Mouse (Mus musculus) lung, embryonic 14.5 days (tissue): Measurements from ENCODE around the gene Mtus2. TPM values are rescaled to one million over a fixed set of nuclear protein-coding genes. Genes with fewer than 3 reads are reported as not detected.
A peak's percentile ranks its signal among the peaks of the same experiment; 100 is the strongest.

Experiments
- ATAC-seq: fragments of 200-750 bp; cut with Nextera tagmentation; 2 replicates; pipeline ENCODE4 v1.8.0; 2017; ENCODE audit warnings: mild to moderate bottlenecking, moderate TSS enrichment, moderate library complexity; ENCODE audit not compliant: insufficient read depth
- DNase-seq: peaks from one replicate; pipeline ENCODE4 v3.0.0-alpha.2; 2015
- H3K27ac ChIP-seq: fragments of 300-500 bp; sonication (generic); 2 replicates; pipeline ENCODE4 v1.5.1; 2014; ENCODE audit warnings: low read depth, mild to moderate bottlenecking, moderate library complexity
- H3K27me3 ChIP-seq: fragments of 300-500 bp; sonication (generic); 2 replicates; pipeline ENCODE4 v1.6.1; 2014; ENCODE audit warnings: low read length, control low read depth; ENCODE audit not compliant: insufficient read depth
- H3K36me3 ChIP-seq: fragments of 300-500 bp; sonication (generic); 2 replicates; pipeline ENCODE4 v1.6.1; 2014; ENCODE audit warnings: control low read depth; ENCODE audit not compliant: insufficient read depth
- H3K4me1 ChIP-seq: fragments of 300-500 bp; sonication (generic); 2 replicates; pipeline ENCODE4 v1.6.1; 2014; ENCODE audit warnings: antibody characterized with exemption, control low read depth; ENCODE audit not compliant: insufficient read depth
- H3K4me2 ChIP-seq: fragments of 300-500 bp; sonication (generic); 2 replicates; pipeline ENCODE4 v1.6.1; 2014; ENCODE audit warnings: mild to moderate bottlenecking
- H3K4me3 ChIP-seq: fragments of 300-500 bp; sonication (generic); 2 replicates; pipeline ENCODE4 v1.5.1; 2014; ENCODE audit warnings: low read depth, low read length
- H3K9ac ChIP-seq: fragments of 300-500 bp; sonication (generic); 2 replicates; pipeline ENCODE4 v1.6.1; 2014
- H3K9me3 ChIP-seq: fragments of 300-500 bp; sonication (generic); 2 replicates; pipeline ENCODE4 v1.6.1; 2016; ENCODE audit warnings: low read depth, low read length, control low read depth
- CTCF ChIP-seq: IDR thresholded peaks from 2 replicates; pipeline ENCODE4 v1.5.1; 2016; ENCODE audit warnings: antibody characterized with exemption, low read depth
- WGBS: fragments of 180-500 bp; shearing (Covaris S2); extraction: QIAGEN DNeasy Blood & Tissue Kit; methylation state at CpG from one replicate; pipeline ENCODE4 v1.1.7; 2014; 5-methylcytosine and 5-hydroxymethylcytosine counted together
- polyA plus RNA-seq: library from polyadenylated mRNA; unstranded; fragments of >200 nt; fragmentation: Nextera tagmentation; extraction: Ambion mirVana; gene quantifications from 2 replicates; pipeline ENCODE4 v1.2.1, GENCODE M21; 2014

Mtus2 gene
- polyA plus RNA-seq, 1 experiment from 2014 or later: 5.7 TPM

- Histone ChIP-seq H3K4me1 (no peaks in the 10 kb centered on the region), H3K4me3 (no peak overlapping the region), H3K27ac (no peak overlapping the region), H3K36me3 (no peaks in the 10 kb centered on the region), H3K4me2 (no peak overlapping the region), H3K27me3 (no peaks in the 10 kb centered on the region), H3K9me3 (no peaks in the 10 kb centered on the region), H3K9ac (no peak overlapping the region)
- DNase-seq (no peak), ATAC-seq (no peak)
- TF ChIP-seq CTCF: no peak
These were observed 294.7 kb downstream of the Mtus2 start for GRCm38 (mm10) chr5:148251847-148252246.

DNA sequence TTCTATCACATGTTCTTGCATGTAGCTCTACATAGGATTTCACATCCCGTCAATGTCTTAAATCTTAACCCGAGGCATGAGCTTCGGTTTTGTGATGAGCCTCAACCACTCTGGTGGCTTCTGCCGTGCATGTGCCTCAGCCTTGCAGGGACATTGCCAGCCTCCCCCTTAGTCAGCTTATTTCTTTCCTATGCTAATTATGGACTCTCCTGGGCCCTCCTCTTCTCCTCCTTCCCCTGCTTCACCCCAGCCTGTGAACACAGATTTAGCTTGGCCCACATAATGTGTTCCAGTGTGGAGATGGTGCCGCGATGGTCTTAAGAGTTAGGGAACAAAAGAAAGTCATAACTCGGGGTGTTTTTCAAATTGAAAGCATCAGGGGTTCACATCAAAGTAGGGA lies 304.9 kb downstream of the Mtus2 start:
- no peak for TF ChIP-seq CTCF
- Histone ChIP-seq H3K4me1 (no peaks in the 10 kb centered on the region), H3K27me3 (peaks cover 17% of the 10 kb centered on the region), H3K9ac (no peak overlapping the region), H3K4me3 (no peak overlapping the region), H3K27ac (no peak overlapping the region), H3K9me3 (0 out of 2 replicates have a peak, but pooled peaks cover 6% of the 10 kb centered on the region), H3K36me3 (no peaks in the 10 kb centered on the region), H3K4me2 (no peak overlapping the region)
- WGBS: 84% methylated on average over 7 of the region's 7 CpGs
- ATAC-seq (no peak), DNase-seq (no peak)

DNA sequence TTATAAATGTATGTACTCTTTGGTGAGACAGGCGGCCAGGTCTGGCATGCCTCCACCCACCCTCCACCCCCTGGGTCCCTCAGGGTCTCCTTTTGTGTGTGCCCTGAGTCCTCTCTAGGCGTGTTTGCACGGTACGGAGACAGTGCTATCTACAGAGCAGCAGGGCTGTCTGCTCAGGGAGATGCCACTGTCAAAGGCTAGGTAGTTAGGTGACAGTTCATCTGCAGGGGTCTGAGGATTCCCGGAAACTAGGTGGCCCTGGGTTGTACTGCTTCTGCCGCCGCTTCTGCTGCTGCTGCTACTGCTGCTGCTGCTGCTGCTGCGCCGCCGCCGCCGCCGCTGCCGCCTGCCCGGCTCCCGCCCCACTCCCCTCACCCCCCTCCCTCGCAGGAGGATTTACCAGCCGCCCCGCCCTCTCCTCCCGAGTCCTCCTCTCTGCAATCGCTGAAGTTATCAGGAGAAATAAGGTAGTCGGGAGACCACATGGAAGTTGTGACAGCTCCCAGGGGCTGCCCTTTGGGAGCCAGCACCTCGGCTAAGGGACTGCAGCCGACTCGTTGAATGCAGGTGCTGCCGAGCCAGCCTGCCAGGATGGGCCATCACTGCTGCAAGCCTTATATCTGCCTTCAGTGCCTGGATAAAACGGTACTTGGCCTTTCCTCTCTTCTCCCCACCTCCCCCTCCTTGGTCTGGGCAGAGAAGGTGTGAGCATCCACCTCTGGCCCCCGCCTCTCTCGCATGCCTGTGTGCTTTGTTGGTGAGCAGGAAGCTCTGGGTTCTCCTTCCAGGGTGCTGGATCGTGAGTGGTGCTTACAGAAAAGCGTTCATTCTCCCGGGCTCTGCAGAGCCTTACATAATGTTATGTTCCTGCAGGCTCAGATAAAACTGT lies 307.9 kb downstream of the Mtus2 start:
- Histone ChIP-seq H3K4me1 (no peaks in the 10 kb centered on the region), H3K9me3 (no peaks in the 10 kb centered on the region), H3K27me3 (peaks cover 17% of the 10 kb centered on the region), H3K27ac (no peak overlapping the region), H3K4me2 (peak overlapping the region; percentile 80), H3K9ac (peak overlapping the region; percentile 54), H3K36me3 (no peaks in the 10 kb centered on the region), H3K4me3 (peak overlapping the region; percentile 49)
- WGBS: under 1% methylated on average over 32 of the region's 32 CpGs
- peak; percentile 38 for DNase-seq
- ATAC-seq: peak; percentile 73
- TF ChIP-seq CTCF: no peak

GRCm38 (mm10) chr5:148266841-148267240 lies 309.7 kb downstream of the Mtus2 start:
- no peak for TF ChIP-seq CTCF
- WGBS: 60% methylated on average over 2 of the region's 2 CpGs
- Histone ChIP-seq H3K9me3 (no peaks in the 10 kb centered on the region), H3K9ac (no peak overlapping the region), H3K4me3 (no peak overlapping the region), H3K4me2 (no peak overlapping the region), H3K4me1 (no peaks in the 10 kb centered on the region), H3K36me3 (no peaks in the 10 kb centered on the region), H3K27me3 (peaks cover 17% of the 10 kb centered on the region), H3K27ac (no peak overlapping the region)
- ATAC-seq: no peak
- DNase-seq: no peak

DNA sequence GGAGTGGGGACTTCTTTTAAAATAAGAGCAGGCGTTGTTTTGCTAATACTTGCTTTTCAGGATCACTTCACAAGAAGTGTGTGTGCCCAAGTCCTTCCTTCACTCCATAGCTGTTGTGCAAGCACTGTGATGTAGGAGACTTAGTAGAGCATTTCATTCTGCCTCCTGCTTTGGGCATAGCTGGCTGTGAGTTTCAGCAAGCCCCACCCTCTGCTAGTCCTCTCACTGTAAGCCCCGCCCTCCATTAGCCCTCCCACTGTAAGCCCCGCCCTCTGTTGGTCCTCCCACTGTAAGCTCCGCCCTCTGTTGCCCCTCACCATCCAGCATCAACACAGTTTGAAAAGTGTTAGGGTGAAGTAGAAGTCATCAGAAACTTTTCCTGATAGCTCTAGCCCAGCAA lies 310.3 kb downstream of the Mtus2 start:
- DNase-seq: no peak

GRCm38 (mm10) chr5:148272065-148272464 lies 314.9 kb downstream of the Mtus2 start:
- Histone ChIP-seq H3K9ac (no peak overlapping the region), H3K9me3 (no peaks in the 10 kb centered on the region), H3K36me3 (no peaks in the 10 kb centered on the region), H3K4me2 (no peak overlapping the region), H3K27ac (no peak overlapping the region), H3K4me3 (no peak overlapping the region), H3K27me3 (no peaks in the 10 kb centered on the region), H3K4me1 (no peaks in the 10 kb centered on the region)
- WGBS: 47% methylated on average over 6 of the region's 6 CpGs
- ATAC-seq (no peak), DNase-seq (no peak)
- no peak for TF ChIP-seq CTCF

More for the DNA sequence above, 310.3 kb downstream of the Mtus2 start:
- Histone ChIP-seq H3K36me3 (no peaks in the 10 kb centered on the region), H3K4me1 (no peaks in the 10 kb centered on the region), H3K27me3 (peaks cover 17% of the 10 kb centered on the region), H3K9me3 (no peaks in the 10 kb centered on the region), H3K4me3 (no peak overlapping the region), H3K4me2 (no peak overlapping the region), H3K27ac (no peak overlapping the region), H3K9ac (no peak overlapping the region)
- no peak for ATAC-seq
- TF ChIP-seq CTCF: no peak
- WGBS: 56% methylated on average over 4 of the region's 4 CpGs

- no peak for TF ChIP-seq CTCF
- H3K4me2 ChIP-seq: no peak overlapping the region
- H3K36me3 ChIP-seq: no peaks in the 10 kb centered on the region
- no peak overlapping the region for H3K27ac ChIP-seq
- ATAC-seq: no peak
- no peak overlapping the region for H3K4me3 ChIP-seq
- H3K27me3 ChIP-seq: no peaks in the 10 kb centered on the region
- H3K9ac ChIP-seq: no peak overlapping the region
- DNase-seq: no peak
- 80% methylated on average over 6 of the region's 6 CpGs for WGBS
- no peaks in the 10 kb centered on the region for H3K4me1 ChIP-seq
- no peaks in the 10 kb centered on the region for H3K9me3 ChIP-seq
These were observed 315.7 kb downstream of the Mtus2 start for GRCm38 (mm10) chr5:148272771-148273170.
